In genomic region chr6:141295264-141295663, GRCm38 (mm10) we compare ENCODE assay signal across 27 mouse cellular contexts. TPM values are rescaled to one million over a fixed set of nuclear protein-coding genes. Genes with fewer than 3 reads are reported as not detected.
"Had no signal": no experiment of that assay in that cellular context is flagged by ENCODE, and none has a peak within 500 bp of the region (broad histone marks: within the 10 kb centered on the region; RNA-seq: fewer than 3 reads in every experiment).

No protein-coding gene starts in this region.

- H3K27me3 ChIP-seq: heart, embryonic 13.5 days; heart, embryonic 15.5 days; hindbrain, embryonic 13.5 days; hindbrain, embryonic 15.5 days; intestine, embryonic 15.5 days; limb, embryonic 12.5 days; liver, embryonic 13.5 days had no signal

- H3K9ac ChIP-seq: heart, embryonic 13.5 days; heart, embryonic 15.5 days; hindbrain, embryonic 13.5 days; hindbrain, embryonic 15.5 days; intestine, embryonic 15.5 days; limb, embryonic 12.5 days; liver, embryonic 13.5 days had no signal

- H3K4me1 ChIP-seq: heart, embryonic 15.5 days; hindbrain, embryonic 13.5 days; hindbrain, embryonic 15.5 days; intestine, embryonic 15.5 days; limb, embryonic 10.5 days; limb, embryonic 12.5 days; liver, embryonic 13.5 days had no signal

- ATAC-seq: inflammation-experienced regulatory T-cells, adult 6 months; intestine, embryonic 15.5 days; intestine, postnatal 0 days had no signal

- DNase-seq: gastrocnemius, adult 2 months; gastrocnemius, postnatal 10 days; gastrocnemius, postnatal 25 days; heart, adult 2 months; heart, postnatal 14 days; heart, postnatal 4 days; kidney, adult 18-20 months; kidney, adult 8-10 months; kidney, postnatal 10 days; kidney, postnatal 25 days; kidney, postnatal 4 days; layer of hippocampus, adult 9-11 months; layer of hippocampus, postnatal 36 days; liver; liver, embryonic 13.5 days had no signal

- H3K4me3 ChIP-seq: gastrocnemius, adult 2 months; heart, adult 2 months; heart, embryonic 13.5 days; heart, embryonic 15.5 days; hindbrain, embryonic 13.5 days; hindbrain, embryonic 15.5 days; intestine, embryonic 15.5 days; limb, embryonic 10.5 days; limb, embryonic 12.5 days; liver, embryonic 13.5 days had no signal

- H3K27ac ChIP-seq: gastrocnemius, adult 2 months; heart, adult 2 months; heart, embryonic 13.5 days; heart, embryonic 15.5 days; hindbrain, embryonic 13.5 days; hindbrain, embryonic 15.5 days; intestine, embryonic 15.5 days; limb, embryonic 10.5 days; limb, embryonic 12.5 days; liver, embryonic 13.5 days had no signal

- H3K9me3 ChIP-seq: heart, embryonic 13.5 days; hindbrain, embryonic 13.5 days; hindbrain, embryonic 15.5 days; intestine, embryonic 15.5 days; limb, embryonic 10.5 days; liver, embryonic 13.5 days had no signal

- H3K4me2 ChIP-seq: heart, embryonic 11.5 days; heart, embryonic 13.5 days; heart, embryonic 15.5 days; hindbrain, embryonic 13.5 days; hindbrain, embryonic 15.5 days; intestine, embryonic 15.5 days; limb, embryonic 12.5 days; liver, embryonic 11.5 days; liver, embryonic 13.5 days had no signal

- H3K36me3 ChIP-seq: heart, embryonic 15.5 days; hindbrain, embryonic 13.5 days; hindbrain, embryonic 15.5 days; intestine, embryonic 15.5 days; limb, embryonic 10.5 days; liver, embryonic 13.5 days had no signal

RNA-seq across cellular contexts. Expression of gene Pde3a, which starts 46.2 kb away (rescaled TPM):
- total RNA-seq: granulocyte monocyte progenitor cell, adult 5-6 weeks had no signal
- polyA plus RNA-seq: inflammation-experienced regulatory T-cells, adult 6 months had no signal
